Mouse (Mus musculus) megakaryocyte-erythroid progenitor cell, adult 5-6 weeks (primary cell): ENCODE measurements around the gene Bmi1. TPM values are rescaled to one million over a fixed set of nuclear protein-coding genes. Genes with fewer than 3 reads are reported as not detected.

Experiments
- ATAC-seq: replicated peaks from 2 replicates; pipeline ENCODE4 v1.8.0; 2016; ENCODE audit warnings: mild to moderate bottlenecking, inconsistent platforms; ENCODE audit not compliant: severe bottlenecking, poor library complexity, low FRiP score, low TSS enrichment
- total RNA-seq, 2 experiments: library from RNA; stranded (forward) in 1 of 2; stranded (reverse) in 1 of 2; fragments of 200-1000, 215-1000 nt in 1 of 2; fragments of >200 nt in 1 of 2; fragmentation: Nextera tagmentation in 1 of 2; gene quantifications; 2 replicates each; pipeline ENCODE4 v1.2.3; 2014 to 2017

The Bmi1 gene
- total RNA-seq (2014; fragmentation: Nextera tagmentation) (30.3 and 44.8 TPM in 2 replicates), total RNA-seq (2017) (69.4 and 89.5 TPM in 2 replicates)

DNA sequence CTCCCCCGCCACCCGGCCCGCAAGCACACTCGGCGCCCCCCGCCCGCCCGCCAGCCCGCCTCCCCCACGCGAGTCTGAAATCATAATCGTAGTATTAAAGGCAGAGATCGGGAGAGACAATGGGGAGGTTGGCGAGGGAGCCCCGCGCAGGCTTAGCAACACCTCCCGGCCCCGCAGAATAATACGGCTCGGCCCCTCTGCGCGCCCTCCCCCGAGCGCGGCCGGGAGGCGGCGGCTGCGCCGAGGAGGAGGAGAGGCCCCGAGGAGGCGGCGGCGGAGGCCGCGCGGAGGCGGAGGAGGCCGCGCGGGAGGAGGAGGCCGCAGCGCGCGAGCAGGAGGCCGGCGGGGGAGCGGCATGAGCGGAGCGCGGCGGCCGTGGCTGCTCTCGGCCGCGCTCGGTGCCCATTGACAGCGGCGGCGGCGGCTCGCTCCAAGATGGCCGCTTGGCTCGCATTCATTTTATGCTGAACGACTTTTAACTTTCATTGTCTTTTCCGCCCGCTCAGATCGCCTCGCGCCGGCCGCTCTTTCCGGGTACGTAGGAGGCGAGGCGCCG, at the start of gene Bmi1:
Gene Bmi1 (plus strand): TSS at position 83 of the 556 bp plus-strand sequence.
- peak; percentile 45 for ATAC-seq

DNA sequence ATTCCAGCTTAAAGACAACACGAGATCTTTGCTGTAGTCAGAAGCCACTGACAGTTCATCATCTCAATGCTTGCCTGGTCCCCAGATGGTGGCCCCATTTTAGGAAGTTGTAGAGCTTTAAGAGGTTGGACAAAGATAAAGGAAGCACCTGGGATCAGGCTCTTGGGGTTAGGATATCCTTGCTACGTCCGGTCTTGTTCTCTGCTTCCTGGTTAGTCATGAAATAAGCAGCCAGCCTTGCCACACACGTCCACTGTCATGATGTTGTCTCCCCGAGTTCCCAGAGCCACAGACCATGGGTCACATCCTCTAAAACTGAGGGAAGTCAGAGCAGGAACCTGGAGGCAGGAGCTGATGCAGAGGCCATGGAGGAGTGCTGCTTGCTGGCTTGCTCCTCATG, 46.3 kb upstream of the Bmi1 start:
- ATAC-seq = no peak

DNA sequence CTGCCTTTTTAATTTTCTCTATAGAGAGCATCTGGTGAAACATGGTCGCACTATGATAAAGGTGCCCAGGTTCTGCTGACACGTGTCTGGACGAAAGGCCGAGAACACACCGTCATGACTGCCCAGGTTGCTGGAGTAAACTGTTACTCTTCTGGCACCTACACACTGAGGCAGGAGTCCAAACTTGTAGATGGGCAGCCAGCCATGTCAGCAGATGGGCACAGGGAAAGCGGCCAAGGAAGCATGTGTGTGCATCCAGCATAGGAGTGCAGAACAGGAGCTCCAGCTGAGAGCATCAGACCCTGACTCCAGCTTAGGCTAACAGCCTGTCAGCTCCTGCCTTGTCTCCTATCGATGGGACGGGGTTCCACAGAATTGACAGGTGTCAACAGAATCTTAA, 41.8 kb upstream of the Bmi1 start:
- ATAC-seq = no peak

DNA sequence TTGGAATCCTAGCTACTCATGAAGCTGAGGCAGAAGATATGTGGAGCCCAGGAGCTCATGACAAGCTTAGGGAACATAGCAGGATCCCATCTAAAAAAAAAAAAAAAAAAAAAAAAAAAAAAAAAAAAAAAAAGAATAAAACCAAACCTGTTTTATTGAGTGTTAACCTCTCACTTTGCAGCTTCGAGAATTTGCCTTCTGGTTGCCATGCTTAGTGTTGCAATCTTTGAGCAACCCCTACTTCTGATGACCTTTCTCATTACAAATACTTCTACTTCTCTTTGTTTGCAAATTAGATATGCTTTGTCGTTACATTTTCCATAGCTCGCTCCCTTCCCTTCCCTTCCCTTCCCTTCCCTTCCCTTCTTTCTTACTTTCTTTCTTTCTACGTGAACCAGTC, 28.3 kb upstream of the Bmi1 start:
- no peak for ATAC-seq

DNA sequence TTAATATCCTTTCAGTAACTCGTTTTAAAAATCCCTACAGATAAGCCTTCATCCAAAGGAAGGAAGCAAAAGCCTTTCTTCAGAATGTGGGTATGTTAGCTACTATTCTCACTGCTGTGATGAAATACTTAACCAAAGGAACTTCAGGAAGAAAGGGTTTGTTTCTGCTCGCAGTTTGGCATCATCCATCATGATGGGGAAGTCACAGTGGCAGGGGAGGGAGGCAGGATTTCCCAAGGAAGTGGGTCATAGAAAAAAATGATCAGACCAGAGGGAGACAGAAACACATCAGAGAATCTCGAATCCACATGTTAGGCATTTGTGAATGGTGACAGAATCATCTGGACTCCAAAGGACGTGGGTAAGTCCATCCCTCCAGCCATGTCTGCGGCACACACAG, 22.0 kb upstream of the Bmi1 start:
- no peak for ATAC-seq

DNA sequence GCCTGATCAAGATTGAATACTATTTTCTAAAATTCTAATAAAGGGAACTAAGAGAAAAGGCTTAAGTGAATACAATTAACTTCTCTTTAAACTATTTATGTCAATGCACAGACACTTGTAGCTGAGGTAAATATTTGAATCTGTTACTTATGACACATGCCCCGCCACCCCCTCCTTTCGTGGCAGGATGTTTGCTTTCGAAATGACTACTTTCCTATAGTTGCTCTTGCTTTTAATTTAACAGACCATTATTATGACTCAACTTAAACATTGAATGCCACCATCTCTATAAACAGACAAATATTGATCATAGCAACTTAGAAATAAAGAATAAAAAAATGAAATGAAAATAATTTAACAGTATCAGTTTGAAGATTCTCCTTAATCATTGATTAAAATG, 12.8 kb upstream of the Bmi1 start:
- ATAC-seq = no peak

DNA sequence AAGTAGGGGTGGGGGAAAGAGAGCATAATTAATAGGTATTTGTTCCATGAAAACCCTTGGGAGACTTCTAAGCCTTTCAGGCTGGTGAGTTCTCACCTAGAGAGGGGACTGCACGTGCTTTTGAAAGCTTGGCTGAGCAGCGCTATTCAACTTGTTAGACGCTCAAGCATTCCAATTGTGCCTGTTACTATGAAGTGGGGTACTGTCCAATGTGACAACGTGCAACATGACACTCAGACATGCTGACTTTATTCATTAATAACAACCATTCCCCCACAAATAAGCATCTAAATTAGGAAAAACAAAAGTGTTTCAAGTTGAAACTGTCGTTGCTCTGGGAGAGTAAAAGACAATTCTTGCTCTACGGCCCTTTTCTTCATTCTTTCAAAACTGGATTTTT, 5.8 kb upstream of the Bmi1 start:
- ATAC-seq = no peak

DNA sequence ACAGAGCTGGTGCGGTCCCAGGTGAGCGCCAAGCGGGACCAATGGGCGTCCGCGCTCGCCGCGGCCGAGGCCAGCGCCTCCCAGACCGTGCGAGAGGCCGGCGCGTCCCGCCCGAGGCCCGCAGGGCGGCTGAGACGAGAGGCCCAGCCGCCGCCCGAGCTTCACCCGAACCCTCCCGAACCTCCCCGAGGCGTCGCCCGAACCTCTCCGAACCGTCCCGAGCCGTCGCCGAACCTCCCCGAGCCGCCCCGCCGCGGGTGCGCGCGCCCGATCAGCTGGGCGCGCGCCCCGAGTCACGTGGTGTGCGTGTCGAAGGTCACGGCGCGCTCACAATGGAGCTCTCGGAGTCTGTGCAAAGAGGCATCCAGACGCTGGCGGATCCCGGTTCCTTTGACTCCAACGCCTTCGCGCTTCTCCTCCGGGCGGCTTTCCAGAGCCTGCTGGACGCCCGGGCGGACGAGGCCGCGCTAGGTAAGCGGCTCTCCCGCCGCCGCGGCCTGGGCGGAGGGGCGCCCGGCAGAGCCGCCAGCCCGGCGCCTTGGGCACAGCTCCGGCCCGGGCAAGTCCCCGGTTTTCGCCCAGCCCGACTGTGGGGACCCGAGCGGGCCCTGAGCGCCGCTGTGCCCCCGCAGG, 4.6 kb upstream of the Bmi1 start, which contains the start of gene Commd3:
Gene Commd3 (plus strand): TSS at position 252 of the 633 bp plus-strand sequence.
- peak; percentile 74 for ATAC-seq

DNA sequence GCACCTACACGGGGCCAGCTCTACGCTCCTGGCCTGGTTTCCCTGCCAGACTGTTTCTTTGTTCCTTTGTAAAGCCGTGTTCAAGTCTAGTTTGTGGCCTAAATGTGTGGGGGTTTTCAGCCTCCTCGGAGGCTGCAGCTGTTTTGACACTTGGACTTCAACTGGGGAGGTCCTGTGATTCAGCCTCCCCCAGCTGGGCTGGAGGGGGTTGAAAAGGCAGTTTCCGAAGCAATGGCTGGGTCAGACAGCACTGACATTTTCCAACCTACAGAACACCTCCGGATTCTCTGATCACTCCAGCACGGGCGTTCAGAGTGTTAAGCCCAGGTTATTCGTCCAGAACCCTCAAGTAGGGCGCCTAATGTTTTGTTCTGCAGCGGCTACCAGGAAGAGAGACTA, 4.1 kb upstream of the Bmi1 start:
- ATAC-seq = 0 out of 2 replicates have a peak, but pooled peaks have one; percentile 15

DNA sequence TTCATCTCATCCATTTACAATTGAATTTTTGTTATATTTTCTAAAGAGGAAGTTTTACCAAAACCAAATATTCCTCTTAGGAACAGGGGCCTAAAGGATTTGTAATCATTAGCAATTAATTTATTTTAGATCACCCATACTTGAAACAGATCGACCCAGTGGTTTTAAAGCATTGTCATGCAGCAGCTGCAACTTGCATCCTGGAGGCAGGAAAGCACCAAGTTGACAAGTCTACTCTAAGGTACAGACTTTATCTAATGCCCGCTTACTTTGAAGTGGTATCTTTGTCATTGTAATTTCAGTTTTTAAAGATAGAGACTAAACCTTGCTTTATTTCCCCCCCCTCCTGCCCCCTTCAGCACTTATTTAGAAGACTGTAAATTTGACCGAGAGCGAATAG, 3.1 kb upstream of the Bmi1 start:
- no peak for ATAC-seq

DNA sequence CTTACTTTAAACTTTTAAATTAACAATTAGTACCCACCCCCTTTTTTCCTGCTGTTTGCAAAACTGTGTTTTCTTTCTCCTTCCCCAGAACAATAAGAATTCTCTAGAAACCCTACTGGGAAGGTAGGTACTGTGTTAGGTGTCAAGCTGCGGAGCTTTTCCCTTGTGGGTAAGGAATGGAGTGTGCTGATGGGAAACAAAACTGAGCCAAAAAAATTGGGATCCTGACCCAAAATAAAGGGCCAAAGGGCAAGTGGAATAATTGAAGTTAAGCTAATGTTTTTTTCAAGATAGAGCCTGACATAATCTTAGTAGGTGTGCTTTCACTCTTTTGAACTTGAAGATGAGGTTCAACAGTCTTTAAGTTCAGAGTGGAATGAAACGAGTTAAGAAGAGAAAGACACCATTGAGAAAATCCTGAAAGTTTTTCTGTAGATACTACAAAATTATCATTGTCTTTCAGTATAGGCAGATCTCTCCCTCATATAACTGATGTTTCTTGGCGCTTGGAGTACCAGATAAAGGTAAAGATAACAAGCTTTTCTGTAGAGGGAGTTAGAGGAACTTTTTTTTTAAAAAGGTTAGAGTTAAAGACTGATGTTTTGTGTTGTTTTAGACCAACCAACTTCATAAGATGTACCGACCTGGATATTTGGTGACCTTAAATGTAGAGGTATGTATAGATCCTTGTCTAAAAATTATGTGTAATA, 2.5 kb upstream of the Bmi1 start:
- ATAC-seq = no peak

DNA sequence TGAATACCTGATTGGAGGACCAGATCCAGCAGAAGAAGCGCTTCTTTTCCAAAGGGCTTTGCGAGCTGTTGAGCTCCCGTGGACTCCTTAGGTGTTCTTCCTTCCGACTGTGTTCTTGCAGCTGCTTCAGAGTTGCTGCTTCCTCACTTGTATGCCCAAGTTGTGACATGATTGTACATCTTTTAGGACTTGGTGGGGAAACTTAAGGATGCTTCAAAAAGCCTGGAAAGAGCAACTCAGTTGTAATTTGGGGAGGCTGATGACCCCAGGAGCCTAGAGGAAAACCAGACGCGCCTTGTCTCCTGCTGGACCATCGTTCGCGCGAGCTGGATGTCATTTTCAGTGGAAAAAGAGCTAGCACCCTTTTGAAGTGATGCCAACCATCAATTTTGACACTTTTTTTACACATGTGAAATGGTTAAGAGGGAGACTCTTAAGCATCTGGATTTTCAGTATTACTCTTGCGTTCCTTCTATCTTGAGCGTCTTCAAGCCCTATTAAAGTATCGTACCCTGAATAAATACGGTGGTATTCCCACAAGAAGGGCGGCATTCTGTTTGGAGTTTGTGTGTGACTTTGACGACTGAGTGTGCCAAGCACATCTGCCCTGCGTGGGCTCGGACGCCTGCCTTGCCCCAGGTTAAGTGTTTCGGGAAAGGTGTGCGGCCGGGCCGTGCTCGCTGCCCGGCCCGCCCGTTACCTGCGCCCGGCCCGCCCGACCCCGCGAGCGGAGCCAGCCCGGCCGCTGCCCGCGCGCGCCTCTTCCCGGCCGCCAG, 949 bp upstream of the Bmi1 start:
- no peak for ATAC-seq

DNA sequence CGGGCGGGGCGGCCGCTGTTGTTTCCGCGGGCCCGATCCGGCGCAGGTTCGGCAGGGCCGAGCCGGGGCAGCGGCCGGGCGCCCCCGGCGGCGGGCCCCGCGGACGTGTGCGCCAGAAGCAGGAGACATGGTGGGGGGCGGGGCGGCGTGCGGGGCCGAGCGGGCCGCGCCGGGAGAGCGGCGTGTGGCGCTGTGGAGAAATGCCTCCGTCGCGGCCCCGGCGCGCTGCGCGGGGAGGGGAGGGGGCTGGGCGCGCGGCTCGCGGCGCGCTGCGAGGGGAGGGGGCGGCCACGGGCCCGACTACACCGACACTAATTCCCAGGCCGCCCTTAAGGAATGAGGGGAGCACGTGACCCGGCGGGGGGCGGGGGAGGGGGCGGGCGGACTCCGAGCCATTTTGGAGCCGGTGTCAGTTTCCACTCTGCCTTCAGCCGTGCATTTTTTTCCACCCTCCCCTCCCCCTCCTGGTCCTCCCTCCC, 322 bp upstream of the Bmi1 start:
- ATAC-seq = 0 out of 2 replicates have a peak, but pooled peaks have one; percentile 15

DNA sequence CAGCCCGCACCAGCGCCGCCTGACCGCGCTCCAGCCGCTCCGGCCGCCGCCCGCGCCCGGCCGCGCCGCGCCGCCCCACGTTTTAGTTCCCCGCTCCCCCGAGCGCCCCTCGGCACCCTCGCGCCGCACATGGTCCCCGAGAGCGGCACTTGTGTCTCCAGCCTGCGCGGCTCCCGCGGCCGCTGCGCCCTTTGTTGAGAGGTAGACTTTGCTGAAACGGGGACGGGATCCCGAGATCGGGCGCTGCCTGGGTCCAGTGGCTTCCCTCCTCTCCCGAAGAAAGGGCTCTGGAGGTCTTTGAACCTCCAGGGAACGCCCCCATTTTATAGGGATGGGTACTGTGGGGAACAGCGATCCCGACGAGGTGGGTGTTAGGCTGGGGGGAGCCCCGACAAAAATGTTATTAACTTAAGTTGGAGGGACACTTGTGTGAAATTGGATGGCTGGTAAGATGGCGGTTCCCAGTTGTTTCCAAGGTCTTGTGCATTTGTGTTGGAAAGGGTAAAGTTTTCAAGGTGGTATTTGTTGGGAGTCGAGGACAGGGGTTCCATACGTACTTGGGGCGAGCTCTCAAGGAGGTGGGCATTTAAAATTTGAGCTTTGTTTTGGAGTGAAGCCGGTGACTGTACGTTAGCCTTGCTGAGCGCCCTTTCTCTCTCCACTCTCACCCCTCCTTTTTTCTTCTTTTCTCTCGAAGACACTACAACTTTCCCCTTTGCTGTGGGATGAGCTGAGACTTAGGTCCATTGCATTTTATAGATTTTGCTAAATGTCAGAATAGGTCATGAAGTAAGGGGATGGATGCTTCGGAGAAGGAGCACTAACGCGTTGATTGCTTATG, 1.0 kb downstream of the Bmi1 start:
- no peak for ATAC-seq

DNA sequence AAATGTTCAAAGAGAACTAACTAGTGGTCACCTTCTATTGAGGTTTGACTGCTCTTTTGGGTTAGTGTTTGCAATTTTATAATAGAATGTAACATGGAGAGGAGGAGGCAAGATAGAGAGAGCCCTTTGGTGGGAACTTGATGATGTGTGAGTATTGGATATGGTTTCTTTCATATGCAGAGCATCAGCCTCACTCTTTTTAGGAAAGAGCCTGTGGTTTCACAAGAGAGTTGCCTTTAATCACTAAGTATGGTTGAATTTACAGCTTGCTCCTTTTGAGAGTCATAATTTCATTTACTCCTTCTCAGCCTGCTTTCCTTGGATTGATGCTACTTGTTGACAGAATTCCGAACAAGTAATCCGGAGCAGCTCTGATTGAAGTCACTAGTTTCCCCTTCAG, 2.9 kb downstream of the Bmi1 start:
- ATAC-seq = no peak

DNA sequence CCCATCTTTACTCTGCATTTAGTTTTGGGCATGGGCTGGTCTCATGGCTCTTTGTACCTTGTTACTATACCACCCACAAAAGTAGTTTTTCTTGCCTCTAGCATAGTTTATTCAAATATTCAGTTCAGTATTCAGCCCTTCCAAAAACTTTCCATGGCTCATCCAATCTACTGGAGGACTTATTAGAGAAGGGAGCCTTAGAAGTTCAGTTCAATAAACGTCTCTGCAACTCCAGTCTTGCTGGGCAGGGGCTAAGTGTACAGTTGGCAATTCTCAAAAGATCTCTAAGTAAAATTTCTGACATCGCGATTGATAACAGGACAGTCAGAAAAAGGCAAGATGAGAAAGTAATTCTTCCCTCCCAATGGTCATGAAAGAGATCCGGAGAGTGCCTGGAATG, 3.7 kb downstream of the Bmi1 start:
- no peak for ATAC-seq

DNA sequence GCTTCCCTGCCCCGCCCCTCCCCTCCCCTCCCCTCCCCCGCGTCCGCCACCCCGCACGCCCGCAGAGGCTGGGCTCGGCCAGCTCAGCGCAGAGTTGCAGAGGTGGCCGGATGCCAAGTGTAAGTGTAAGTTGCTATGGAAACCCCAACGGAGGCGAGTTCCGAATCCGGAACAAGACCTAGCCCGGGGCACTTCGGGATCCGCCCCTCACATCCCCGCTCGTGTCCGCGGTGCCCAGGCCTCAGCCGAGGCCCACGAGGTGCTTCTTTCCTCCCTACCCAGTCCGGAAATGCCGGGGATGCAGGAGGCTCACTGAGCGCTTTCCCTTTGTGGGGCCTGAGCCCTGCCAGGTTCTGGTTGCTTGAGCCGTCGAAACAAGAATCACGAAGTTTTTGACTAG, 4.1 kb downstream of the Bmi1 start:
- ATAC-seq = 0 out of 2 replicates have a peak, but pooled peaks have one; percentile 11

DNA sequence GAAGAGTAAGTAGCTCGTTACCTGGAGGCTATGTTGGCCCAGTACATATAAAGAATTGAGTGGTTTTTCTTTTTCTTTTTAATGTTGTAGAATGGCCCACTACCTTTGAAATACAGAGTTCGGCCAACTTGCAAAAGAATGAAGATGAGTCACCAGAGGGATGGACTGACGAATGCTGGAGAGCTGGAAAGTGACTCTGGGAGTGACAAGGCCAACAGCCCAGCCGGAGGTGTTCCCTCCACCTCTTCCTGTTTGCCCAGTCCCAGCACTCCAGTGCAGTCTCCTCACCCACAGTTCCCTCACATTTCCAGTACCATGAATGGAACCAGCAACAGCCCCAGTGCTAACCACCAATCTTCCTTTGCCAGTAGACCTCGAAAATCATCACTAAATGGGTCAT, 7.2 kb downstream of the Bmi1 start:
- ATAC-seq = no peak

DNA sequence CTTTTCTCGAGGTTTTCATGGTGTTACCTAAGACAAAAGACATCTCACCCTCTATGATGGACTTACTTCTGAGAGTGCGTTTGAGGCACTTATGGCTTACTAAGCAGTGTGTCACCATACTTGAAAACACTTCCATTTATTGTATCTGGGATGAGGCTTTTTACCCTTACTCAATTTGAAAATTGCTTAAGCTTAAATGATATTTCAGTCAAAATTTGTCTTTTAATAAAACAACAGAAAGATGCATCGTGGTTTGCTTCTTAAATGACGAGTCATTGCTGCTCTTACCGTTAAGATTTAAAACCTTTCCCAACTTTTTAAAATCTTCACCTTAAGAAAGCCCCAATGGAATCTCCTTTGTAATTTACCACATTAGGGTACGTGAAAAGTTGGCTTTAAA, 9.6 kb downstream of the Bmi1 start:
- no peak for ATAC-seq
